Mouse (Mus musculus) testis, adult 2 months (tissue): Measurements from ENCODE around the gene Gm49776.

Experiments
- CTCF ChIP-seq: fragments of 200-500 bp; IDR thresholded peaks from 2 replicates; pipeline ENCODE4 v1.5.1; 2012; ENCODE audit warnings: low read depth, mild to moderate bottlenecking, inconsistent platforms, low read length, moderate library complexity; ENCODE audit not compliant: control insufficient read depth, insufficient read depth, insufficient replicate concordance
- POLR2A ChIP-seq: fragments of 200-500 bp; IDR thresholded peaks from 2 replicates; pipeline ENCODE4 v1.6.1; 2012; ENCODE audit warnings: low read depth, mild to moderate bottlenecking, inconsistent platforms, low read length, moderate library complexity; ENCODE audit not compliant: control insufficient read depth

DNA sequence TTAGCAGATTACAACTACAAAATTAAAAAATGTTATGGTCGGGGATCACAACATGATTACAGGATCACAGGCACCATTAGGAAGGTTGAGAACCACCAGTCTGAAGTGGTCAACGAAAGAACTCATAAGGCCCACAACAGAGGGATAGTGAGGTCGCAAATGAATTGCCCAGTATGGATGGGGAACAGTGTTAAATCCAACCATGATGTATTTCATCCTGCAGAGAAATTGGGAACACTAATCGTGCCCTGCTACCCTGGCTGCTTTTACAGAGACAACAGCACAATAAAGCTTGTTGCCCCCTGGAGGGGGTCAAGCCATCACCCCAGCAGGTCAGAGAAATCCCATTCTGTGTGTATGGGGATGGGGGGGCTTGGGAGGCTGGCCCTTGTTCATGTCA, 7.9 kb downstream of the Gm49776 start:
- TF ChIP-seq CTCF (no peak), POLR2A (no peak)
